24 mouse cellular contexts compared by ENCODE assay signal in genomic region chr4:107017257-107017656, GRCm38 (mm10). TPM values are rescaled to one million over a fixed set of nuclear protein-coding genes. Genes with fewer than 3 reads are reported as not detected.
DNase-seq lines count a peak whose midpoint lies in the region; ATAC-seq lines count a peak whose summit lies in the region.
"Had no signal": no experiment of that assay in that cellular context is flagged by ENCODE, and none has a peak within 500 bp of the region (broad histone marks: within the 10 kb centered on the region; RNA-seq: fewer than 3 reads in every experiment).

No protein-coding gene starts in this region.

- no peaks in the 10 kb centered on the region for H3K36me3 ChIP-seq in midbrain, embryonic 16.5 days (ENCODE audit: control insufficient read depth, insufficient read depth, low read length)
- H3K36me3 ChIP-seq in midbrain, embryonic 11.5 days (ENCODE audit: control insufficient read depth, insufficient read depth, low read length): no peaks in the 10 kb centered on the region
- H3K36me3 ChIP-seq: heart, embryonic 15.5 days had no signal

- no peak for ATAC-seq in midbrain, embryonic 16.5 days
- ATAC-seq in midbrain, embryonic 11.5 days (ENCODE audit: low FRiP score): no peak
- ATAC-seq: activated CD4-positive, CD25-positive, alpha-beta regulatory T cell, adult 4 months; forebrain, embryonic 14.5 days; inflammation-experienced regulatory T-cells, adult 6 months; liver, embryonic 12.5 days had no signal

- H3K4me2 ChIP-seq in midbrain, embryonic 16.5 days (ENCODE audit: low read length): no peak overlapping the region
- no peak overlapping the region for H3K4me2 ChIP-seq in midbrain, embryonic 11.5 days
- H3K4me2 ChIP-seq: heart, embryonic 15.5 days; liver, embryonic 12.5 days had no signal

- peaks cover 62% of the 10 kb centered on the region for H3K4me1 ChIP-seq in midbrain, embryonic 16.5 days (ENCODE audit: control insufficient read depth, insufficient read depth, low read length)
- H3K4me1 ChIP-seq in midbrain, embryonic 11.5 days (ENCODE audit: control insufficient read depth, insufficient read depth, low read length): peaks cover 46% of the 10 kb centered on the region

- DNase-seq in cerebellum, adult 9-11 months: peak; percentile 30
- no peak for DNase-seq in cerebellum, adult 11-12 months
- peak; percentile 49 for DNase-seq in kidney, adult 9 months
- no peak for DNase-seq in kidney, adult 18-20 months
- no peak for DNase-seq in midbrain, embryonic 11.5 days (ENCODE audit: low spot score, missing footprints)
- DNase-seq in layer of hippocampus, adult 8-10 months (ENCODE audit: low spot score in 2 of 2): no peak
- DNase-seq: adrenal gland, adult 8-10 months; cerebellum, adult 2 months; cerebellum, postnatal 36 days; embryo, embryonic 11 days; gastrocnemius, adult 2 months; heart, postnatal 36 days; kidney, postnatal 4 days; layer of hippocampus, adult 9-11 months; lung, adult 18-20 months; lung, postnatal 10 days; retina, postnatal 1 day; thymus, postnatal 25 days had no signal

- no peaks in the 10 kb centered on the region for H3K9me3 ChIP-seq in midbrain, embryonic 16.5 days (replicated peaks; ENCODE audit: control insufficient read depth, low read length, poor library complexity, severe bottlenecking)
- H3K9me3 ChIP-seq in midbrain, embryonic 11.5 days (ENCODE audit: control insufficient read depth, low read length): no peaks in the 10 kb centered on the region
- H3K9me3 ChIP-seq: heart, embryonic 15.5 days; liver, embryonic 12.5 days had no signal

- H3K27me3 ChIP-seq in midbrain, embryonic 16.5 days (ENCODE audit: control insufficient read depth, insufficient read depth, low read depth, low read length): no peaks in the 10 kb centered on the region
- H3K27me3 ChIP-seq in midbrain, embryonic 11.5 days (ENCODE audit: control insufficient read depth, insufficient read depth, low read length): no peaks in the 10 kb centered on the region
- H3K27me3 ChIP-seq: heart, embryonic 15.5 days; liver, embryonic 12.5 days had no signal

- H3K27ac ChIP-seq in midbrain, embryonic 16.5 days (ENCODE audit: low read length): 0 out of 2 replicates have a peak overlapping the region, but pooled peaks have one; percentile 8
- H3K27ac ChIP-seq in midbrain, embryonic 11.5 days (ENCODE audit: low read depth, low read length): no peak overlapping the region
- H3K27ac ChIP-seq: liver, embryonic 12.5 days had no signal

- no peak overlapping the region for H3K9ac ChIP-seq in midbrain, embryonic 16.5 days (ENCODE audit: low read depth, low read length)
- H3K9ac ChIP-seq in midbrain, embryonic 11.5 days (ENCODE audit: low read length): no peak overlapping the region
- H3K9ac ChIP-seq: heart, embryonic 15.5 days; liver, embryonic 12.5 days had no signal

- no peak overlapping the region for H3K4me3 ChIP-seq in midbrain, embryonic 16.5 days (ENCODE audit: low read depth, low read length)
- H3K4me3 ChIP-seq in midbrain, embryonic 11.5 days (ENCODE audit: low read depth, low read length): no peak overlapping the region
- H3K4me3 ChIP-seq: gastrocnemius, adult 2 months; heart, embryonic 15.5 days; liver, embryonic 12.5 days had no signal

RNA-seq across cellular contexts. Expression of gene Mrpl37, which starts 49.4 kb away (rescaled TPM):
- 74.1 and 77.3 TPM in 2 replicates for polyA plus RNA-seq in midbrain, embryonic 16.5 days (2015; fragmentation: Nextera tagmentation; extraction: Ambion mirVana)
- polyA plus RNA-seq in midbrain, embryonic 11.5 days (2014; fragmentation: Nextera tagmentation; extraction: Ambion mirVana): 106 and 112 TPM in 2 replicates
- total RNA-seq in layer of hippocampus, adult 8-10 months (2022): 10 to 100 TPM; 55.4 to 67.1 (median 61.9) TPM

RNA-seq across cellular contexts. Expression of gene Cyb5rl, which starts 49.5 kb away (rescaled TPM):
- 4.1 and 7.2 TPM in 2 replicates for polyA plus RNA-seq in midbrain, embryonic 16.5 days (2015; fragmentation: Nextera tagmentation; extraction: Ambion mirVana)
- polyA plus RNA-seq in midbrain, embryonic 11.5 days (2014; fragmentation: Nextera tagmentation; extraction: Ambion mirVana): 5.6 TPM in 2 replicates
- 10 to 100 TPM in 1 of 4 experiments, 1 to 10 TPM in 3; 6.0 to 10.5 (median 7.5) TPM for total RNA-seq in layer of hippocampus, adult 8-10 months (2022)

Comparison
In these comparisons a context has a peak if more than half of its experiments do, and no peak if none do; other contexts are left out.
1. DNase-seq: peak in cerebellum, adult 9-11 months (single experiment) and kidney, adult 9 months (single experiment); none in cerebellum, adult 11-12 months (single experiment), kidney, adult 18-20 months (single experiment), midbrain, embryonic 11.5 days (single experiment) and layer of hippocampus, adult 8-10 months (0 of 2).